Mouse (Mus musculus) heart, postnatal 0 days (tissue): Measurements from ENCODE around the gene Ugt1a6a.

ENCODE experiments used
- CTCF ChIP-seq: IDR thresholded peaks from 2 replicates; pipeline ENCODE4 v1.5.1; 2016; ENCODE audit warnings: antibody characterized with exemption, control low read depth, low read depth
- EP300 ChIP-seq: IDR thresholded peaks from 2 replicates; pipeline ENCODE4 v1.6.1; 2016; ENCODE audit warnings: antibody characterized with exemption, low read depth

DNA sequence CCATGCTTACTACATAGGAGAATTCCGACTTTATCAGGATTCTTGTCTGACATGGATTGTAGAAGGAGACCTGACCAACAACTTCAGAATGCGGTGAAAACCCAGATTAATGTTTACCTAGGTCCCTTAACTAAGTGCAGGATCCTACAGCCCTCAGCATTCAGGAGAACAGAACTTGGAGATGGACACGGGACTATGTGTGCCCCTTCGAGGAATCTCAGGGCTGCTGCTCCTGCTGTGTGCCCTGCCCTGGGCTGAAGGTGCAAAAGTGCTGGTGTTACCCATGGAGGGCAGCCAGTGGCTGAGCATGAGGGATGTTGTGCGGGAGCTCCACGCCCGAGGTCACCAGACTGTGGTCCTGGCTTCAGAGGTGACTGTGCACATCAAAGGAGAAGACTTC lies 65.8 kb downstream of the Ugt1a6a start, which contains the start of gene Ugt1a2:
- TF ChIP-seq CTCF: no peak
- no peak for TF ChIP-seq EP300
